Mouse (Mus musculus): Measurements from ENCODE around the gene Sumo1.

The Sumo1 gene

GRCm38 (mm10) chr1:59594586-59595266 lies 75.9 kb downstream of the Sumo1 start:
- intact Hi-C loops (cut with DNase I) = no loop called here

GRCm38 (mm10) chr1:59593622-59594035 lies 77.0 kb downstream of the Sumo1 start:
- intact Hi-C loops (cut with DNase I) = no loop called here

- intact Hi-C loops (cut with DNase I) = no loop called here
These were observed 77.8 kb downstream of the Sumo1 start for GRCm38 (mm10) chr1:59592876-59593275.

GRCm38 (mm10) chr1:59592359-59592758 lies 78.3 kb downstream of the Sumo1 start:
- intact Hi-C loops (cut with DNase I) = no loop called here

- intact Hi-C loops (cut with DNase I) = no loop called here
These were observed 81.4 kb downstream of the Sumo1 start for GRCm38 (mm10) chr1:59589271-59589670.

GRCm38 (mm10) chr1:59584656-59585410 lies 85.8 kb downstream of the Sumo1 start:
- intact Hi-C loops (cut with DNase I) = loop anchor here (1.0 to 5.0 kb wide), 2 partner anchors 102 to 268 kb away; no protein-coding TSS in a partner anchor

- intact Hi-C loops (cut with DNase I) = loop anchor here (5.0 kb wide), 1 partner anchor 264 kb away; no protein-coding TSS in a partner anchor
These were observed 89.8 kb downstream of the Sumo1 start for GRCm38 (mm10) chr1:59580880-59581279.

- intact Hi-C loops (cut with DNase I) = loop anchor here (5.0 kb wide), 1 partner anchor 263 kb away; no protein-coding TSS in a partner anchor
These were observed 90.4 kb downstream of the Sumo1 start for GRCm38 (mm10) chr1:59580131-59580751.

- intact Hi-C loops (cut with DNase I) = no loop called here
These were observed 91.3 kb downstream of the Sumo1 start for GRCm38 (mm10) chr1:59579327-59579726.

- intact Hi-C loops (cut with DNase I) = no loop called here
These were observed 91.9 kb downstream of the Sumo1 start for GRCm38 (mm10) chr1:59578770-59579169.

- intact Hi-C loops (cut with DNase I) = no loop called here
These were observed 96.1 kb downstream of the Sumo1 start for GRCm38 (mm10) chr1:59574262-59575187.

GRCm38 (mm10) chr1:59573843-59574242 lies 96.8 kb downstream of the Sumo1 start:
- intact Hi-C loops (cut with DNase I) = no loop called here

GRCm38 (mm10) chr1:59571502-59571901 lies 99.1 kb downstream of the Sumo1 start:
- intact Hi-C loops (cut with DNase I) = no loop called here

- intact Hi-C loops (cut with DNase I) = no loop called here
These were observed 99.9 kb downstream of the Sumo1 start for GRCm38 (mm10) chr1:59570767-59571166.

GRCm38 (mm10) chr1:59569301-59569700 lies 101.3 kb downstream of the Sumo1 start:
- intact Hi-C loops (cut with DNase I) = no loop called here

GRCm38 (mm10) chr1:59568283-59568682 lies 102.4 kb downstream of the Sumo1 start:
- intact Hi-C loops (cut with DNase I) = no loop called here

- intact Hi-C loops (cut with DNase I) = no loop called here
These were observed 103.1 kb downstream of the Sumo1 start for GRCm38 (mm10) chr1:59567521-59567920.

- intact Hi-C loops (cut with DNase I) = no loop called here
These were observed 103.7 kb downstream of the Sumo1 start for GRCm38 (mm10) chr1:59566926-59567325.

- intact Hi-C loops (cut with DNase I) = no loop called here
These were observed 104.4 kb downstream of the Sumo1 start for GRCm38 (mm10) chr1:59566281-59566680.

GRCm38 (mm10) chr1:59565804-59566203 lies 104.8 kb downstream of the Sumo1 start:
- intact Hi-C loops (cut with DNase I) = no loop called here

GRCm38 (mm10) chr1:59563581-59563980 lies 107.1 kb downstream of the Sumo1 start:
- intact Hi-C loops (cut with DNase I) = no loop called here

Measured in adrenal gland (tissue).